Comparison of ENCODE assay signal across 7 mouse cellular contexts in genomic region chr5:120492437-120492836, GRCm38 (mm10). TPM values are rescaled to one million over a fixed set of nuclear protein-coding genes. Genes with fewer than 3 reads are reported as not detected.
DNase-seq lines count a peak whose midpoint lies in the region; ATAC-seq and TF ChIP-seq lines count a peak whose summit lies in the region.

No protein-coding gene starts in this region.

- no peaks in the 10 kb centered on the region for H3K9me3 ChIP-seq in intestine, postnatal 0 days (ENCODE audit: control insufficient read depth)
- no peaks in the 10 kb centered on the region for H3K9me3 ChIP-seq in intestine, embryonic 16.5 days (ENCODE audit: control insufficient read depth, low read length)
- H3K9me3 ChIP-seq in embryonic facial prominence, embryonic 11.5 days (replicated peaks; ENCODE audit: control insufficient read depth, low read length) = no peaks in the 10 kb centered on the region

- peak; percentile 64 for TF ChIP-seq CTCF in intestine, postnatal 0 days (IDR thresholded peaks at IDR 0.05; ENCODE audit: low read depth)

- H3K36me3 ChIP-seq in intestine, postnatal 0 days (ENCODE audit: control insufficient read depth, insufficient read depth) = peaks cover 44% of the 10 kb centered on the region
- H3K36me3 ChIP-seq in intestine, embryonic 16.5 days (ENCODE audit: control insufficient read depth, insufficient read depth, low read length) = no peaks in the 10 kb centered on the region
- H3K36me3 ChIP-seq in embryonic facial prominence, embryonic 11.5 days (replicated peaks; ENCODE audit: control insufficient read depth, insufficient read depth, low read depth, low read length) = no peaks in the 10 kb centered on the region; the same call in 1 of the 2 replicates

- H3K4me3 ChIP-seq in intestine, postnatal 0 days (ENCODE audit: low read depth, low read length) = no peak overlapping the region
- H3K4me3 ChIP-seq in intestine, embryonic 16.5 days (ENCODE audit: low read length) = no peak overlapping the region
- no peak overlapping the region for H3K4me3 ChIP-seq in embryonic facial prominence, embryonic 11.5 days (ENCODE audit: low read depth, low read length)

- peak; percentile 69 for DNase-seq in right cerebral cortex, postnatal 14 days
- DNase-seq in right cerebral cortex, adult 2 months (ENCODE audit: low spot score in 2 of 2) = no peak
- peak; percentile 60 for DNase-seq in embryonic facial prominence, embryonic 11.5 days (ENCODE audit: low spot score)
- no peak for DNase-seq in adipocyte (ENCODE audit: low spot score)
- no peak for DNase-seq in spleen, adult 12 weeks (ENCODE audit: low spot score)

- no peak overlapping the region for H3K9ac ChIP-seq in intestine, postnatal 0 days (ENCODE audit: low read depth, low read length)
- H3K9ac ChIP-seq in intestine, embryonic 16.5 days (ENCODE audit: low read depth, low read length) = no peak overlapping the region
- H3K9ac ChIP-seq in embryonic facial prominence, embryonic 11.5 days (replicated peaks; ENCODE audit: low read length) = no peak overlapping the region

- no peak overlapping the region for H3K27ac ChIP-seq in intestine, postnatal 0 days (ENCODE audit: low read depth, low read length)
- H3K27ac ChIP-seq in intestine, embryonic 16.5 days (ENCODE audit: low read length) = no peak overlapping the region
- no peak overlapping the region for H3K27ac ChIP-seq in embryonic facial prominence, embryonic 11.5 days (replicated peaks; ENCODE audit: low read depth, low read length)

- H3K4me2 ChIP-seq in intestine, postnatal 0 days (replicated peaks; ENCODE audit: low read depth) = no peak overlapping the region
- no peak overlapping the region for H3K4me2 ChIP-seq in intestine, embryonic 16.5 days (ENCODE audit: low read depth, low read length)
- H3K4me2 ChIP-seq in embryonic facial prominence, embryonic 11.5 days (ENCODE audit: low read depth, low read length) = no peak overlapping the region

- 75% methylated on average over 11 of the region's 11 CpGs for WGBS in intestine, postnatal 0 days
- 70% methylated on average over 11 of the region's 11 CpGs for WGBS in intestine, embryonic 16.5 days
- 59% methylated on average over 11 of the region's 11 CpGs for WGBS in embryonic facial prominence, embryonic 11.5 days

- ATAC-seq in intestine, postnatal 0 days = no peak
- no peak for ATAC-seq in intestine, embryonic 16.5 days
- no peak for ATAC-seq in embryonic facial prominence, embryonic 11.5 days (replicated peaks; ENCODE audit: insufficient number of reproducible peaks, low FRiP score, low TSS enrichment, low read depth)

- H3K4me1 ChIP-seq in intestine, postnatal 0 days (replicated peaks; ENCODE audit: control insufficient read depth, insufficient read depth, low read length) = no peaks in the 10 kb centered on the region
- H3K4me1 ChIP-seq in intestine, embryonic 16.5 days (ENCODE audit: control insufficient read depth, insufficient read depth, low read length) = no peaks in the 10 kb centered on the region
- H3K4me1 ChIP-seq in embryonic facial prominence, embryonic 11.5 days (ENCODE audit: control insufficient read depth, insufficient read depth, low read length) = no peaks in the 10 kb centered on the region

- H3K27me3 ChIP-seq in intestine, postnatal 0 days (replicated peaks; ENCODE audit: control insufficient read depth, insufficient read depth, low read length) = no peaks in the 10 kb centered on the region
- no peaks in the 10 kb centered on the region for H3K27me3 ChIP-seq in intestine, embryonic 16.5 days (replicated peaks; ENCODE audit: control insufficient read depth, insufficient read depth, low read length)
- H3K27me3 ChIP-seq in embryonic facial prominence, embryonic 11.5 days (ENCODE audit: control insufficient read depth, insufficient read depth, low read length) = no peaks in the 10 kb centered on the region

RNA-seq across cellular contexts. Expression of gene Plbd2, which starts 11.0 kb away (rescaled TPM):
- 63.6 and 67.2 TPM in 2 replicates for polyA plus RNA-seq in intestine, postnatal 0 days (2015; fragmentation: Nextera tagmentation; extraction: Ambion mirVana)
- 43.9 and 46.9 TPM in 2 replicates for polyA plus RNA-seq in intestine, embryonic 16.5 days (2015; fragmentation: Nextera tagmentation; extraction: Ambion mirVana)
- 20.9 and 25.3 TPM in 2 replicates for polyA plus RNA-seq in embryonic facial prominence, embryonic 11.5 days (2014; fragmentation: Nextera tagmentation; extraction: Ambion mirVana)

RNA-seq across cellular contexts. Expression of gene Sds, which starts 16.1 kb away (rescaled TPM):
- not detected in 2 replicates for polyA plus RNA-seq in intestine, postnatal 0 days (2015; fragmentation: Nextera tagmentation; extraction: Ambion mirVana)
- polyA plus RNA-seq in intestine, embryonic 16.5 days (2015; fragmentation: Nextera tagmentation; extraction: Ambion mirVana) = 0.18 and 0.37 TPM in 2 replicates
- not detected in 2 replicates for polyA plus RNA-seq in embryonic facial prominence, embryonic 11.5 days (2014; fragmentation: Nextera tagmentation; extraction: Ambion mirVana)

RNA-seq across cellular contexts. Expression of gene Slc8b1, which starts 18.5 kb away (rescaled TPM):
- 4.1 and 4.4 TPM in 2 replicates for polyA plus RNA-seq in intestine, postnatal 0 days (2015; fragmentation: Nextera tagmentation; extraction: Ambion mirVana)
- 6.9 and 7.6 TPM in 2 replicates for polyA plus RNA-seq in intestine, embryonic 16.5 days (2015; fragmentation: Nextera tagmentation; extraction: Ambion mirVana)
- 1.3 and 1.8 TPM in 2 replicates for polyA plus RNA-seq in embryonic facial prominence, embryonic 11.5 days (2014; fragmentation: Nextera tagmentation; extraction: Ambion mirVana)

RNA-seq across cellular contexts. Expression of gene Sdsl, which starts 19.8 kb away (rescaled TPM):
- polyA plus RNA-seq in intestine, postnatal 0 days (2015; fragmentation: Nextera tagmentation; extraction: Ambion mirVana) = 21.2 and 21.5 TPM in 2 replicates
- 19.9 and 20.2 TPM in 2 replicates for polyA plus RNA-seq in intestine, embryonic 16.5 days (2015; fragmentation: Nextera tagmentation; extraction: Ambion mirVana)
- polyA plus RNA-seq in embryonic facial prominence, embryonic 11.5 days (2014; fragmentation: Nextera tagmentation; extraction: Ambion mirVana) = 3.6 and 4.9 TPM in 2 replicates

Comparison
In these comparisons a context has a peak if more than half of its experiments do, and no peak if none do; other contexts are left out.
1. DNase-seq: peak in right cerebral cortex, postnatal 14 days (single experiment) and embryonic facial prominence, embryonic 11.5 days (single experiment); none in right cerebral cortex, adult 2 months (0 of 2), adipocyte (single experiment) and spleen, adult 12 weeks (single experiment).